Mouse (Mus musculus): ENCODE results near the gene 4931422A03Rik.

DNA sequence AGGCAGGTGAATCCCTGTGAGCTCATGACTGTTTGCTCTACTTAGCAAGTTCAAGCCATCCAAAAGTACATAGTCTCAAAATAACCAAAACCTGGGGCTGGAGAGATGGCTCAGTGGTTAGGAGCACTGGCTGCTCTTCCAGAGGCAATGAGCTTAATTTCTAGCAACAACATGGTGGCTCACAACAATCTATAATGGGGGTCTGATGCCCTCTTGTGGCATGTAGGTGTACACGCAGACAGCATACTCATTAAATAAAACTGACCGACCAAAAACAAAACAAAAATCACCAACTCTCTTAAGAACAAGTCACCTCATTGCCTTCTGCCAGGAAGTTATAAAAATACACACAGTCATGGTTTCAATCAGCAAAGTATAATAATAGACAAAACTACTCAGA is 27.1 kb downstream of the 4931422A03Rik start:
- no peak for TF ChIP-seq CTCF (IDR thresholded peaks at IDR 0.05; ENCODE audit: extremely low read depth, insufficient read length, insufficient replicate concordance, low read depth, low read length)
- TF ChIP-seq POLR2A (IDR thresholded peaks at IDR 0.05; ENCODE audit: low read depth, low read length) = no peak
